Mouse (Mus musculus) right cerebral cortex, postnatal 36 days (tissue): Measurements from ENCODE around the gene Atp6v0c.

ENCODE experiments used
- DNase-seq, 2 experiments: peaks; one replicate each; pipeline ENCODE4 v3.0.0; 2022; ENCODE audit warnings: low spot score in 2 of 2, mixed read lengths in 1 of 2

Gene Atp6v0c

GRCm38 (mm10) chr17:24199252-24199651 lies 29.8 kb upstream of the Atp6v0c start:
- DNase-seq, result peak; percentile 70 to 85

GRCm38 (mm10) chr17:24197032-24197824 lies 27.7 kb upstream of the Atp6v0c start:
- peak; percentile 47 to 51 for DNase-seq

- no peak for DNase-seq
These were observed 25.8 kb upstream of the Atp6v0c start for GRCm38 (mm10) chr17:24195349-24195748.

- no peak for DNase-seq
These were observed 24.3 kb upstream of the Atp6v0c start for GRCm38 (mm10) chr17:24193769-24194168.

GRCm38 (mm10) chr17:24193268-24193667 lies 23.8 kb upstream of the Atp6v0c start:
- no peak for DNase-seq

GRCm38 (mm10) chr17:24192848-24193247 lies 23.3 kb upstream of the Atp6v0c start:
- no peak for DNase-seq

- DNase-seq, result no peak
These were observed 22.0 kb upstream of the Atp6v0c start for GRCm38 (mm10) chr17:24191481-24191880.

GRCm38 (mm10) chr17:24190934-24191333 lies 21.4 kb upstream of the Atp6v0c start:
- DNase-seq, result no peak

- DNase-seq, result no peak
These were observed 4.8 kb upstream of the Atp6v0c start for GRCm38 (mm10) chr17:24174259-24174658.

- peak; percentile 49 for DNase-seq
These were observed 3.9 kb upstream of the Atp6v0c start for GRCm38 (mm10) chr17:24173423-24173822.

- DNase-seq, result no peak
These were observed 2.2 kb upstream of the Atp6v0c start for GRCm38 (mm10) chr17:24171738-24172137.

- no peak for DNase-seq
These were observed 1.2 kb upstream of the Atp6v0c start for GRCm38 (mm10) chr17:24170729-24171128.

GRCm38 (mm10) chr17:24170125-24170524 lies 623 bp upstream of the Atp6v0c start:
- DNase-seq, result no peak

- peak; percentile 61 to 69 for DNase-seq
These were observed 768 bp downstream of the Atp6v0c start for GRCm38 (mm10) chr17:24168590-24169277.

GRCm38 (mm10) chr17:24167891-24168505 lies 1.5 kb downstream of the Atp6v0c start:
- DNase-seq, result no peak

GRCm38 (mm10) chr17:24167120-24167519 lies 2.4 kb downstream of the Atp6v0c start:
- DNase-seq, result no peak

- DNase-seq, result no peak
These were observed 4.8 kb downstream of the Atp6v0c start for GRCm38 (mm10) chr17:24164566-24165259.

GRCm38 (mm10) chr17:24163176-24163962 lies 6.1 kb downstream of the Atp6v0c start, which contains the start of gene Amdhd2:
Gene Amdhd2, minus strand, starts transcription at chr17:24163766.
- DNase-seq, result peak; percentile 98 to 99

GRCm38 (mm10) chr17:24162584-24163175 lies 6.8 kb downstream of the Atp6v0c start:
- DNase-seq, result no peak

GRCm38 (mm10) chr17:24161466-24161865 lies 8.0 kb downstream of the Atp6v0c start:
- no peak for DNase-seq

GRCm38 (mm10) chr17:24157526-24157925 lies 12.0 kb downstream of the Atp6v0c start:
- DNase-seq, result no peak
